Mouse (Mus musculus): Measurements from ENCODE around the gene Zfp936.
"Not testable (repeated sequence)": the region's sequence is repeated elsewhere in the genome, so short reads cannot be mapped to it uniquely, and the experiment has no call there.

The Zfp936 gene

GRCm38 (mm10) chr7:43113929-43114328, at the start of gene Zfp936:
Zfp936 (plus strand) TSS chr7:43114229.
- not testable (repeated sequence) for DNase-seq

GRCm38 (mm10) chr7:43077831-43078230, 36.2 kb upstream of the Zfp936 start:
- DNase-seq, result no peak

- not testable (repeated sequence) for DNase-seq
These were observed 14.7 kb downstream of the Zfp936 start for GRCm38 (mm10) chr7:43128691-43129090.

- not testable (repeated sequence) for DNase-seq
These were observed 50.1 kb downstream of the Zfp936 start for GRCm38 (mm10) chr7:43164121-43164520.

- not testable (repeated sequence) for DNase-seq
These were observed 53.1 kb downstream of the Zfp936 start for GRCm38 (mm10) chr7:43167101-43167500.

GRCm38 (mm10) chr7:43167811-43168210, 53.8 kb downstream of the Zfp936 start:
- not testable (repeated sequence) for DNase-seq

- DNase-seq, result not testable (repeated sequence)
These were observed 54.2 kb downstream of the Zfp936 start for GRCm38 (mm10) chr7:43168212-43168611.

- DNase-seq, result no peak
These were observed 63.1 kb downstream of the Zfp936 start for GRCm38 (mm10) chr7:43177003-43177702.

GRCm38 (mm10) chr7:43213781-43214180, 99.8 kb downstream of the Zfp936 start:
- peak; percentile 38 for DNase-seq
